Mouse (Mus musculus): ENCODE measurements at regions not wholly inside any gene's neighbourhood (a gene's known extent, or its start where the extent isn't known, plus 50 kb on each side); places are given as distances from the start of the nearest gene placed in this dataset.

DNA sequence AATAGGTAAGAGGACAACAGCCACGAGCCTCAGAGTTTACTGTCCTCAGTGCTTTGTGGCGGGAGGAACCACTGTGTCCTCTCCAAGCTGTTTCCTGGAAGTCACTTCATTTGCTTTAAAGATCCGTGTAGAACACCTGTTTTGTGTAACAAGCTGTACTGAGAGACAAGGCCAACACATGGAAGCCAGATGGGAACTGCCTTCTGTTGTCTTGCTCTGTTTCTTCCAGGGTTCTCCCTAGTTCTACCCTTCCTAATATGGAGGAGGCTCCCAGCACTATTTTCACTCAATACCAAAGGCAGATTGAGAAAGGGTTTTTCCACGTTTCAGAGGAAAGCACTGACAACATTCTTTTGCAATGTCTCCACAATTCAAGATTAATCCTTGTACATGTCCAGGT, 247.3 kb upstream of the Klf4 start:
- TF ChIP-seq ZNF384 (IDR thresholded peaks at IDR 0.05; ENCODE audit: low read depth, low read length) = no peak
- TF ChIP-seq MAFK (IDR thresholded peaks at IDR 0.05; ENCODE audit: insufficient read depth, low read depth, low read length) = no peak
- no peak for TF ChIP-seq HCFC1 (IDR thresholded peaks at IDR 0.05; ENCODE audit: borderline replicate concordance, insufficient read depth, low read length)
- TF ChIP-seq ZC3H11A (IDR thresholded peaks at IDR 0.05; ENCODE audit: borderline replicate concordance, low read depth, low read length) = no peak
